Mouse (Mus musculus): ENCODE measurements around the gene Adam8. TPM values are rescaled to one million over a fixed set of nuclear protein-coding genes. Genes with fewer than 3 reads are reported as not detected.

Gene Adam8
- polyA plus RNA-seq, 1 experiment from 2014 or later = 4.5 TPM

- Histone ChIP-seq H3K9ac (no peak overlapping the region), H3K27ac (no peak overlapping the region), H3K9me3 (no peaks in the 10 kb centered on the region), H3K4me3 (no peak overlapping the region), H3K27me3 (replicated peaks) (no peaks in the 10 kb centered on the region), H3K36me3 (replicated peaks) (peaks cover 50% of the 10 kb centered on the region), H3K4me2 (no peak overlapping the region), H3K4me1 (no peaks in the 10 kb centered on the region)
- ATAC-seq (replicated peaks) = no peak
- 96% methylated on average over 13 of the region's 13 CpGs for WGBS
Observed at GRCm38 (mm10) chr7:139998691-139999350, 6.5 kb upstream of the Adam8 start.

GRCm38 (mm10) chr7:139994676-139995075 is 2.3 kb upstream of the Adam8 start:
- no peak overlapping the region for H3K4me2 ChIP-seq
- no peak overlapping the region for H3K9ac ChIP-seq
- 34% methylated on average over 3 of the region's 3 CpGs for WGBS
- H3K36me3 ChIP-seq (replicated peaks) = peaks cover 30% of the 10 kb centered on the region
- no peak overlapping the region for H3K27ac ChIP-seq
- no peaks in the 10 kb centered on the region for H3K4me1 ChIP-seq
- ATAC-seq (replicated peaks) = no peak
- no peaks in the 10 kb centered on the region for H3K9me3 ChIP-seq
- H3K27me3 ChIP-seq (replicated peaks) = no peaks in the 10 kb centered on the region
- no peak overlapping the region for H3K4me3 ChIP-seq

- Histone ChIP-seq H3K4me1 (no peaks in the 10 kb centered on the region), H3K27me3 (replicated peaks) (no peaks in the 10 kb centered on the region), H3K4me2 (no peak overlapping the region), H3K9ac (no peak overlapping the region), H3K9me3 (no peaks in the 10 kb centered on the region), H3K4me3 (no peak overlapping the region), H3K36me3 (replicated peaks) (peaks cover 27% of the 10 kb centered on the region), H3K27ac (no peak overlapping the region)
- ATAC-seq (replicated peaks) = no peak
- whole genome bisulfite sequencing = 78% methylated on average over 4 of the region's 4 CpGs
Observed at GRCm38 (mm10) chr7:139994202-139994601, 1.8 kb upstream of the Adam8 start.

- Histone ChIP-seq H3K9ac (no peak overlapping the region), H3K27me3 (replicated peaks) (no peaks in the 10 kb centered on the region), H3K4me3 (no peak overlapping the region), H3K36me3 (replicated peaks) (peaks cover 22% of the 10 kb centered on the region), H3K9me3 (no peaks in the 10 kb centered on the region), H3K4me1 (no peaks in the 10 kb centered on the region), H3K27ac (no peak overlapping the region), H3K4me2 (no peak overlapping the region)
- WGBS = 90% methylated on average over 6 of the region's 6 CpGs
- ATAC-seq (replicated peaks) = no peak
Observed at GRCm38 (mm10) chr7:139993532-139993931, 1.2 kb upstream of the Adam8 start.

GRCm38 (mm10) chr7:139990864-139991394 is 1.4 kb downstream of the Adam8 start:
- Histone ChIP-seq H3K9me3 (no peaks in the 10 kb centered on the region), H3K27ac (no peak overlapping the region), H3K36me3 (replicated peaks) (0 out of 2 replicates have a peak, but pooled peaks cover 4% of the 10 kb centered on the region), H3K27me3 (replicated peaks) (no peaks in the 10 kb centered on the region), H3K9ac (no peak overlapping the region), H3K4me2 (no peak overlapping the region), H3K4me3 (no peak overlapping the region), H3K4me1 (no peaks in the 10 kb centered on the region)
- no peak for ATAC-seq (replicated peaks)
- WGBS = 72% methylated on average over 8 of the region's 8 CpGs

GRCm38 (mm10) chr7:139988272-139988671 is 4.1 kb downstream of the Adam8 start:
- Histone ChIP-seq H3K4me1 (no peaks in the 10 kb centered on the region), H3K27me3 (replicated peaks) (no peaks in the 10 kb centered on the region), H3K27ac (no peak overlapping the region), H3K9ac (no peak overlapping the region), H3K4me2 (no peak overlapping the region), H3K4me3 (no peak overlapping the region), H3K36me3 (replicated peaks) (no peaks in the 10 kb centered on the region), H3K9me3 (no peaks in the 10 kb centered on the region)
- 93% methylated on average over 9 of the region's 9 CpGs for WGBS
- no peak for ATAC-seq (replicated peaks)

GRCm38 (mm10) chr7:139984505-139984904 is 7.9 kb downstream of the Adam8 start:
- H3K27ac ChIP-seq = no peak overlapping the region
- no peaks in the 10 kb centered on the region for H3K4me1 ChIP-seq
- WGBS = 93% methylated on average over 11 of the region's 11 CpGs
- ATAC-seq (replicated peaks) = no peak
- H3K36me3 ChIP-seq (replicated peaks) = no peaks in the 10 kb centered on the region
- no peak overlapping the region for H3K4me2 ChIP-seq
- H3K27me3 ChIP-seq (replicated peaks) = no peaks in the 10 kb centered on the region
- no peak overlapping the region for H3K4me3 ChIP-seq
- no peak overlapping the region for H3K9ac ChIP-seq
- H3K9me3 ChIP-seq = no peaks in the 10 kb centered on the region

GRCm38 (mm10) chr7:139982058-139982457 is 10.3 kb downstream of the Adam8 start:
- no peaks in the 10 kb centered on the region for H3K9me3 ChIP-seq
- no peak overlapping the region for H3K27ac ChIP-seq
- WGBS = 85% methylated on average over 11 of the region's 11 CpGs
- H3K36me3 ChIP-seq (replicated peaks) = no peaks in the 10 kb centered on the region
- no peak overlapping the region for H3K4me3 ChIP-seq
- 0 out of 2 replicates have a peak, but pooled peaks cover 3% of the 10 kb centered on the region for H3K27me3 ChIP-seq (replicated peaks)
- H3K9ac ChIP-seq = no peak overlapping the region
- H3K4me2 ChIP-seq = no peak overlapping the region
- ATAC-seq (replicated peaks) = no peak
- H3K4me1 ChIP-seq = peaks cover 12% of the 10 kb centered on the region

GRCm38 (mm10) chr7:139980778-139981177 is 11.6 kb downstream of the Adam8 start:
- H3K27ac ChIP-seq = no peak overlapping the region
- H3K27me3 ChIP-seq (replicated peaks) = peaks cover 3% of the 10 kb centered on the region; the same call in 1 of the 2 replicates
- H3K4me3 ChIP-seq = no peak overlapping the region
- H3K36me3 ChIP-seq (replicated peaks) = no peaks in the 10 kb centered on the region
- H3K4me2 ChIP-seq = no peak overlapping the region
- ATAC-seq (replicated peaks) = no peak
- 70% methylated on average over 3 of the region's 3 CpGs for WGBS
- H3K9ac ChIP-seq = no peak overlapping the region
- no peaks in the 10 kb centered on the region for H3K9me3 ChIP-seq
- peaks cover 12% of the 10 kb centered on the region for H3K4me1 ChIP-seq

- peak overlapping the region; percentile 92 for H3K4me2 ChIP-seq
- peaks cover 12% of the 10 kb centered on the region for H3K4me1 ChIP-seq
- ATAC-seq (replicated peaks) = peak; percentile 66
- H3K27me3 ChIP-seq (replicated peaks) = peaks cover 3% of the 10 kb centered on the region; the same call in 1 of the 2 replicates
- peak overlapping the region; percentile 59 for H3K4me3 ChIP-seq
- H3K9me3 ChIP-seq = no peaks in the 10 kb centered on the region
- peak overlapping the region; percentile 63 for H3K9ac ChIP-seq
- no peaks in the 10 kb centered on the region for H3K36me3 ChIP-seq (replicated peaks)
- 42% methylated on average over 13 of the region's 13 CpGs for WGBS
- H3K27ac ChIP-seq = peak overlapping the region; percentile 55
Observed at GRCm38 (mm10) chr7:139979011-139979719, 13.2 kb downstream of the Adam8 start.

- peak within 1 kb of the TSS; percentile 59 for H3K4me3 ChIP-seq
- peaks cover 3% of the 10 kb centered on the region; the same call in 1 of the 2 replicates for H3K27me3 ChIP-seq (replicated peaks)
- WGBS = 3% methylated on average over 32 of the region's 32 CpGs
- H3K4me2 ChIP-seq = peak within 1 kb of the TSS; percentile 92
- peaks cover 12% of the 10 kb centered on the region for H3K4me1 ChIP-seq
- peak within 1 kb of the TSS; percentile 64 for H3K27ac ChIP-seq
- H3K9ac ChIP-seq = peak within 1 kb of the TSS; percentile 63
- H3K36me3 ChIP-seq (replicated peaks) = no peaks in the 10 kb centered on the region
- no peaks in the 10 kb centered on the region for H3K9me3 ChIP-seq
- ATAC-seq (replicated peaks) = peak; percentile 97
Observed at GRCm38 (mm10) chr7:139978278-139978892, 14.0 kb downstream of the Adam8 start, which contains the start of gene 6430531B16Rik. Gene 6430531B16Rik, minus strand, starts transcription at chr7:139978755.

GRCm38 (mm10) chr7:139975471-139975870 is 16.9 kb downstream of the Adam8 start:
- 59% methylated on average over 5 of the region's 5 CpGs for WGBS
- H3K27ac ChIP-seq = no peak overlapping the region
- H3K9me3 ChIP-seq = no peaks in the 10 kb centered on the region

More at GRCm38 (mm10) chr7:139975471-139975870, 16.9 kb downstream of the Adam8 start:
- Histone ChIP-seq H3K4me3 (no peak overlapping the region), H3K4me2 (no peak overlapping the region), H3K9ac (no peak overlapping the region), H3K27me3 (replicated peaks) (peaks cover 3% of the 10 kb centered on the region; the same call in 1 of the 2 replicates), H3K4me1 (peaks cover 12% of the 10 kb centered on the region), H3K36me3 (replicated peaks) (no peaks in the 10 kb centered on the region)
- ATAC-seq (replicated peaks) = no peak

Data from midbrain, embryonic 15.5 days (tissue).